ENCODE assay signal across 9 mouse cellular contexts in the genomic region with DNA sequence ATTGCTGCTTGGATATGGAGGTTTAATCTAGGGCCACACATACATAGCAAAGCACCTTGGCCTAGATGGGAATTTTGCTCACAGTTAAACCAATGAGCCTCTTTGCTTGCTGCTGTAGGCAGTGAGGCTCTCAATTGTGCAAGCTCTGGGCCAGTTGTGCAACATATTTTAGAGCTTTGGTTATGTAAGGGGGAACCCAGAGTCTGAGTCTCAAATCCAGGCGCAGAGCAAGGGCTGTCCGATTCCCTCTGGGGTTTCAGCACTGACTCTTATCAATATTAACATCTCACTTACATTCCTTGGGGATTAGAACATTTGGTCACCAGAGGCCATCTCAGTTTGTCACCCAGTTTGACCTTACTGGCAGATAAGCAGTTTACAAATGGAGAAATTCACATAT. TPM values are rescaled to one million over a fixed set of nuclear protein-coding genes. Genes with fewer than 3 reads are reported as not detected.
DNase-seq lines count a peak whose midpoint lies in the region.
"Had no signal": no experiment of that assay in that cellular context is flagged by ENCODE, and none has a peak within 500 bp of the region (broad histone marks: within the 10 kb centered on the region; RNA-seq: fewer than 3 reads in every experiment).

No protein-coding gene starts in this region.

- peaks cover 9% of the 10 kb centered on the region for H3K36me3 ChIP-seq in heart, embryonic 10.5 days
- peaks cover 15% of the 10 kb centered on the region for H3K36me3 ChIP-seq in embryonic facial prominence, embryonic 10.5 days (replicated peaks)

- 50% methylated on average over 2 of the region's 2 CpGs for WGBS in heart, embryonic 10.5 days
- 69% methylated on average over 2 of the region's 2 CpGs for WGBS in embryonic facial prominence, embryonic 10.5 days

- no peaks in the 10 kb centered on the region for H3K9me3 ChIP-seq in heart, embryonic 10.5 days
- H3K9me3 ChIP-seq in embryonic facial prominence, embryonic 10.5 days = peaks cover 6% of the 10 kb centered on the region; the same call in 1 of the 2 replicates
- H3K9me3 ChIP-seq: embryonic facial prominence, embryonic 12.5 days had no signal

- H3K27ac ChIP-seq in heart, embryonic 10.5 days = no peak overlapping the region
- H3K27ac ChIP-seq in embryonic facial prominence, embryonic 10.5 days (replicated peaks) = no peak overlapping the region
- H3K27ac ChIP-seq: embryonic facial prominence, embryonic 12.5 days had no signal

- no peaks in the 10 kb centered on the region for H3K27me3 ChIP-seq in heart, embryonic 10.5 days (ENCODE audit: insufficient read depth, poor library complexity, severe bottlenecking)
- H3K27me3 ChIP-seq in embryonic facial prominence, embryonic 10.5 days (replicated peaks; ENCODE audit: low read depth, poor library complexity, severe bottlenecking) = no peaks in the 10 kb centered on the region
- H3K27me3 ChIP-seq: embryonic facial prominence, embryonic 12.5 days had no signal

- peak; percentile 97 for DNase-seq in heart, adult 11 months
- no peak for DNase-seq in heart, embryonic 10.5 days (ENCODE audit: low spot score)
- peak; percentile 84 for DNase-seq in adrenal gland, adult 8-10 months
- peak; percentile 30 to 54 for DNase-seq in kidney, postnatal 36 days
- DNase-seq in lung, postnatal 4 days = peak; percentile 65 to 66
- no peak for DNase-seq in embryonic facial prominence, embryonic 10.5 days (ENCODE audit: low spot score)
- DNase-seq in frontal cortex, postnatal 25 days (ENCODE audit: low spot score in 2 of 2) = no peak
- no peak for DNase-seq in thymus, postnatal 0 days (ENCODE audit: low spot score)

- peaks cover 18% of the 10 kb centered on the region for H3K4me1 ChIP-seq in heart, embryonic 10.5 days
- H3K4me1 ChIP-seq in embryonic facial prominence, embryonic 10.5 days = peaks cover 11% of the 10 kb centered on the region

- H3K4me3 ChIP-seq in heart, embryonic 10.5 days = no peak overlapping the region
- H3K4me3 ChIP-seq in embryonic facial prominence, embryonic 10.5 days = no peak overlapping the region
- H3K4me3 ChIP-seq: embryonic facial prominence, embryonic 12.5 days had no signal

RNA-seq across cellular contexts. Expression of a gene that starts 13.3 kb away (rescaled TPM):
- polyA plus RNA-seq in heart, embryonic 10.5 days (2016; fragmentation: Nextera tagmentation; extraction: Ambion mirVana) = 34.6 and 39.5 TPM in 2 replicates
- total RNA-seq in adrenal gland, adult 8-10 months (2022) = 100 to 1,000 TPM in 2 of 4 experiments, 10 to 100 TPM in 2; 76.7 to 161 (median 113) TPM
- 49.8 and 52.4 TPM in 2 replicates for polyA plus RNA-seq in embryonic facial prominence, embryonic 10.5 days (2016; fragmentation: Nextera tagmentation; extraction: Ambion mirVana)
- 25.7 and 26.5 TPM in 2 replicates for polyA plus RNA-seq in thymus, postnatal 0 days (2015; fragmentation: Nextera tagmentation; extraction: Ambion mirVana)

Comparison
In these comparisons a context has a peak if more than half of its experiments do, and no peak if none do; other contexts are left out.
1. DNase-seq: peak in heart, adult 11 months (single experiment), adrenal gland, adult 8-10 months (single experiment), kidney, postnatal 36 days (2 of 2) and lung, postnatal 4 days (2 of 2); none in heart, embryonic 10.5 days (single experiment), embryonic facial prominence, embryonic 10.5 days (single experiment), frontal cortex, postnatal 25 days (0 of 2) and thymus, postnatal 0 days (single experiment).